33 mouse cellular contexts compared by ENCODE assay signal in the genomic region with DNA sequence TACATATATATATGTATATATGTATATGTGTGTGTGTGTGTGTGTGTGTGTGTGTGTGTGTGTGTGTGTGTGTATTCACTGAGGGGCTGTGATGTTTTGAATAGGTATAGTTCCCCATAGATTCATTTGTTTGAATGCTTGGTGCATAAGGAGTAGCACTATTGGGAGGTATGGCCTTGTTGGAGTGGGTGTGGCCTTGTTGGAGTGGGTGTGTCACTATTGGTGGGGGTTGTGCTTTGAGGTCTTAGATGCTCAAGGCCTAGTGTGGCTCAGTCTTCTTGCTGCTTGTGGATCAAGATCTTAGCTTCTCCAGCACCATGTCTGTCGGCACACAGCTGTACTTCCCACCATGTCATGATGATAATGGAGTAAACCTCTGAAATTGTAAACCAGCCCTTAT.
"Had no signal": no experiment of that assay in that cellular context is flagged by ENCODE, and none has a peak within 500 bp of the region (broad histone marks: within the 10 kb centered on the region; RNA-seq: fewer than 3 reads in every experiment).

No protein-coding gene starts in this region.

- H3K36me3 ChIP-seq: limb, embryonic 10.5 days; limb, embryonic 12.5 days; limb, embryonic 13.5 days; limb, embryonic 15.5 days; liver, embryonic 12.5 days; liver, embryonic 13.5 days; liver, embryonic 15.5 days; lung, embryonic 15.5 days; midbrain, embryonic 10.5 days; midbrain, embryonic 12.5 days; midbrain, embryonic 13.5 days; midbrain, embryonic 15.5 days; neural tube, embryonic 12.5 days; neural tube, embryonic 13.5 days had no signal

- H3K4me3 ChIP-seq: limb, embryonic 10.5 days; limb, embryonic 12.5 days; limb, embryonic 13.5 days; limb, embryonic 15.5 days; liver, embryonic 12.5 days; liver, embryonic 13.5 days; liver, embryonic 15.5 days; lung, embryonic 15.5 days; megakaryocyte, embryonic 14.5 days; midbrain, embryonic 10.5 days; midbrain, embryonic 12.5 days; midbrain, embryonic 13.5 days; midbrain, embryonic 15.5 days; myocyte; neural tube, embryonic 12.5 days; neural tube, embryonic 13.5 days had no signal

- H3K9ac ChIP-seq: limb, embryonic 12.5 days; limb, embryonic 13.5 days; limb, embryonic 15.5 days; liver, embryonic 12.5 days; liver, embryonic 13.5 days; liver, embryonic 14.5 days; liver, embryonic 15.5 days; liver, postnatal 0 days; lung, embryonic 14.5 days; lung, embryonic 15.5 days; midbrain, embryonic 12.5 days; midbrain, embryonic 13.5 days; midbrain, embryonic 15.5 days; neural tube, embryonic 12.5 days; neural tube, embryonic 13.5 days had no signal

- ATAC-seq: liver, embryonic 12.5 days; liver, postnatal 0 days; lung, postnatal 0 days; midbrain, embryonic 13.5 days; midbrain, embryonic 15.5 days; midbrain, embryonic 16.5 days had no signal

- H3K9me3 ChIP-seq: limb, embryonic 10.5 days; limb, embryonic 12.5 days; limb, embryonic 13.5 days; limb, embryonic 15.5 days; liver, embryonic 12.5 days; liver, embryonic 13.5 days; liver, embryonic 15.5 days; lung, embryonic 15.5 days; midbrain, embryonic 10.5 days; midbrain, embryonic 12.5 days; midbrain, embryonic 13.5 days; midbrain, embryonic 15.5 days; neural tube, embryonic 12.5 days; neural tube, embryonic 13.5 days had no signal

- H3K27ac ChIP-seq: limb, embryonic 10.5 days; limb, embryonic 12.5 days; limb, embryonic 13.5 days; limb, embryonic 15.5 days; liver, embryonic 12.5 days; liver, embryonic 13.5 days; liver, embryonic 14.5 days; liver, embryonic 15.5 days; lung, embryonic 15.5 days; macrophage; midbrain, embryonic 10.5 days; midbrain, embryonic 12.5 days; midbrain, embryonic 13.5 days; midbrain, embryonic 15.5 days; neural tube, embryonic 12.5 days; neural tube, embryonic 13.5 days had no signal

- H3K4me1 ChIP-seq: liver, embryonic 12.5 days; liver, embryonic 13.5 days; liver, embryonic 15.5 days; megakaryocyte, embryonic 14.5 days had no signal

- DNase-seq: left cerebral cortex, postnatal 4 days; liver; liver, embryonic 13.5 days; liver, postnatal 0 days; lung, adult 18-20 months; lung, adult 2 months; lung, embryonic 14.5 days; lung, postnatal 10 days; lung, postnatal 14 days; lung, postnatal 36 days; lung, postnatal 4 days; midbrain, embryonic 14.5 days had no signal

- H3K27me3 ChIP-seq: limb, embryonic 12.5 days; limb, embryonic 13.5 days; limb, embryonic 15.5 days; liver, embryonic 12.5 days; liver, embryonic 13.5 days; liver, embryonic 15.5 days; lung, embryonic 15.5 days; megakaryocyte, embryonic 14.5 days; midbrain, embryonic 12.5 days; midbrain, embryonic 13.5 days; midbrain, embryonic 15.5 days; neural tube, embryonic 12.5 days; neural tube, embryonic 13.5 days had no signal

- H3K4me2 ChIP-seq: limb, embryonic 12.5 days; limb, embryonic 13.5 days; limb, embryonic 15.5 days; liver, embryonic 11.5 days; liver, embryonic 12.5 days; liver, embryonic 13.5 days; liver, embryonic 15.5 days; lung, embryonic 14.5 days; lung, embryonic 15.5 days; midbrain, embryonic 11.5 days; midbrain, embryonic 12.5 days; midbrain, embryonic 13.5 days; midbrain, embryonic 15.5 days; neural tube, embryonic 12.5 days; neural tube, embryonic 13.5 days had no signal
